Mouse (Mus musculus) stomach, embryonic 14.5 days (tissue): Measurements from ENCODE around the gene Klf7. TPM values are rescaled to one million over a fixed set of nuclear protein-coding genes. Genes with fewer than 3 reads are reported as not detected.

ENCODE experiments used
- ATAC-seq: fragments of 200-750 bp; cut with Nextera tagmentation; 2 replicates; pipeline ENCODE4 v1.8.0; 2017; ENCODE audit warnings: low read depth, moderate TSS enrichment; ENCODE audit not compliant: insufficient number of reproducible peaks, insufficient read depth, low FRiP score
- H3K27ac ChIP-seq: fragments of 300-500 bp; sonication (generic); 2 replicates; pipeline ENCODE4 v1.5.1; 2014; ENCODE audit warnings: mild to moderate bottlenecking, low read length, moderate library complexity, mixed read lengths
- H3K27me3 ChIP-seq: fragments of 300-500 bp; sonication (generic); 2 replicates; pipeline ENCODE4 v1.6.1; 2014; ENCODE audit warnings: low read length, control low read depth, mixed read lengths; ENCODE audit not compliant: control insufficient read depth, insufficient read depth
- H3K36me3 ChIP-seq: fragments of 300-500 bp; sonication (generic); 2 replicates; pipeline ENCODE4 v1.6.1; 2014; ENCODE audit warnings: mild to moderate bottlenecking, control low read depth, low read length, moderate library complexity, mixed read lengths; ENCODE audit not compliant: control insufficient read depth, insufficient read depth
- H3K4me1 ChIP-seq: fragments of 300-500 bp; sonication (generic); 2 replicates; pipeline ENCODE4 v1.6.1; 2014; ENCODE audit warnings: low read length, control low read depth, mixed read lengths; ENCODE audit not compliant: control insufficient read depth, insufficient read depth
- H3K4me2 ChIP-seq: fragments of 300-500 bp; sonication (generic); replicated peaks from 2 replicates; pipeline ENCODE4 v1.6.1; 2014; ENCODE audit warnings: low read depth, low read length, control low read depth
- H3K4me3 ChIP-seq: fragments of 300-500 bp; sonication (generic); 2 replicates; pipeline ENCODE4 v1.5.1; 2014; ENCODE audit warnings: low read depth, low read length, control low read depth
- H3K9ac ChIP-seq: fragments of 300-500 bp; sonication (generic); replicated peaks from 2 replicates; pipeline ENCODE4 v1.6.1; 2014; ENCODE audit warnings: low read depth, mild to moderate bottlenecking, control low read depth, low read length, moderate library complexity, mixed read lengths
- H3K9me3 ChIP-seq: fragments of 300-500 bp; sonication (generic); 2 replicates; pipeline ENCODE4 v1.6.1; 2016; ENCODE audit warnings: low read depth, low read length, control low read depth; ENCODE audit not compliant: control insufficient read depth
- WGBS: fragments of 180-500 bp; shearing (Covaris S2); extraction: QIAGEN DNeasy Blood & Tissue Kit; methylation state at CpG from one replicate; pipeline ENCODE4 v1.1.7; 2014; 5-methylcytosine and 5-hydroxymethylcytosine counted together
- polyA plus RNA-seq: library from polyadenylated mRNA; unstranded; fragments of >200 nt; fragmentation: Nextera tagmentation; extraction: Ambion mirVana; gene quantifications from 2 replicates; pipeline ENCODE4 v1.2.1, GENCODE M21; 2014

The Klf7 gene
- polyA plus RNA-seq, 1 experiment from 2014 or later, result 24.6 TPM

GRCm38 (mm10) chr1:64084706-64085105, 37.4 kb downstream of the Klf7 start:
- WGBS, result 67% methylated on average over 3 of the region's 3 CpGs
- H3K9ac ChIP-seq, result no peak overlapping the region
- peaks cover 7% of the 10 kb centered on the region; the same call in 1 of the 2 replicates for H3K4me1 ChIP-seq
- no peak overlapping the region for H3K4me3 ChIP-seq
- H3K27ac ChIP-seq, result no peak overlapping the region
- H3K9me3 ChIP-seq, result no peaks in the 10 kb centered on the region
- no peaks in the 10 kb centered on the region for H3K27me3 ChIP-seq
- no peak overlapping the region for H3K4me2 ChIP-seq
- ATAC-seq, result no peak
- H3K36me3 ChIP-seq, result no peaks in the 10 kb centered on the region

DNA sequence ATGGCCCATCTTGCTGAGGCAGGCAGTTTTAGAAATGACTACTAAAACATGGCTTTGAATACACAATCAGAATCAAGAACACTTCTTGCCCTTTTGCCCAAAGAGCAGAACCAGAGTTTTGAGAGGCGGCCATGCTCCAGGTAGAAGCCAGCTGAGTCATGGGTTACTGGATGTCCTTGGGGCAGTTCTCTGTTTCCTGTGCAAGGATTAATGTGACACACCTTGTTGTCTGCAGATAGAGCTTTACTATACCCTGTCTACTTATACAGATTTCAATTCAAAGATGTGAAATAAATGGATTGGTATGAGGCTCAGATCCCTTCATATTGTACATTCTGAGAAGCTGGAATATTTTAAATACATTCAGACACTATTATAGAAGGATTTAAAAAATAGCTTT, 40.3 kb downstream of the Klf7 start:
- no peak overlapping the region for H3K4me2 ChIP-seq
- no peak for ATAC-seq
- 95% methylated on average over 1 of the region's 1 CpGs for WGBS
- no peaks in the 10 kb centered on the region; the same call in 1 of the 2 replicates for H3K4me1 ChIP-seq
- no peak overlapping the region for H3K4me3 ChIP-seq
- H3K27ac ChIP-seq, result no peak overlapping the region
- H3K36me3 ChIP-seq, result peaks cover 6% of the 10 kb centered on the region; the same call in 1 of the 2 replicates
- no peaks in the 10 kb centered on the region for H3K27me3 ChIP-seq
- no peaks in the 10 kb centered on the region for H3K9me3 ChIP-seq
- no peak overlapping the region for H3K9ac ChIP-seq

DNA sequence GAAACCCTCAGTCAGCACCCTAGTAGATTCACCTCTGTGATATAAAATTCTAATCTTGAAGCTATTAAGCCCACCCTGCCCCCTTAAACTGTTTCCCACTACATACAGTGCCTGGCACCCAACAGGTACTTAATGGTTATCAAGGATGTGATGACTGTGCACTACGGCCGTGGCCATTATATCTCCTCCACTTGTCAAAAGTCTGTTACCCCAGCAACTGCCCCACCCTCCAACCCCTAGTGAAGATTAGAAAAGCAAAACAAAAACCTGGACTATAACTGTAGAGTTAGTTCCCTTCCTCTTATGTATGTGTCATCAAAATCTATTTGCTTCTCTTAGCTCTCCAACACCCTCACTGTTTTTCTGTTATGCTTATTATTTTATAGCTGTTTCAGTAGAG, 40.9 kb downstream of the Klf7 start:
- H3K4me2 ChIP-seq, result no peak overlapping the region
- H3K27me3 ChIP-seq, result no peaks in the 10 kb centered on the region
- H3K9ac ChIP-seq, result no peak overlapping the region
- H3K4me1 ChIP-seq, result no peaks in the 10 kb centered on the region; the same call in 1 of the 2 replicates
- ATAC-seq, result no peak
- 64% methylated on average over 2 of the region's 2 CpGs for WGBS
- no peak overlapping the region for H3K4me3 ChIP-seq
- H3K9me3 ChIP-seq, result no peaks in the 10 kb centered on the region
- no peak overlapping the region for H3K27ac ChIP-seq
- H3K36me3 ChIP-seq, result peaks cover 6% of the 10 kb centered on the region; the same call in 1 of the 2 replicates

- WGBS, result 85% methylated on average over 2 of the region's 2 CpGs
- H3K36me3 ChIP-seq, result peaks cover 6% of the 10 kb centered on the region; the same call in 1 of the 2 replicates
- no peak for ATAC-seq
Measured at GRCm38 (mm10) chr1:64080263-64080662, 41.8 kb downstream of the Klf7 start.

GRCm38 (mm10) chr1:64078747-64079211, 43.3 kb downstream of the Klf7 start:
- Histone ChIP-seq H3K4me3 (no peak overlapping the region), H3K9me3 (no peaks in the 10 kb centered on the region), H3K9ac (no peak overlapping the region), H3K4me1 (no peaks in the 10 kb centered on the region; the same call in 1 of the 2 replicates), H3K4me2 (no peak overlapping the region), H3K27me3 (no peaks in the 10 kb centered on the region), H3K27ac (no peak overlapping the region), H3K36me3 (peaks cover 6% of the 10 kb centered on the region; the same call in 1 of the 2 replicates)
- ATAC-seq, result no peak
- WGBS, result 81% methylated on average over 20 of the region's 20 CpGs

More at GRCm38 (mm10) chr1:64080263-64080662, 41.8 kb downstream of the Klf7 start:
- Histone ChIP-seq H3K9me3 (no peaks in the 10 kb centered on the region), H3K27ac (no peak overlapping the region), H3K4me1 (no peaks in the 10 kb centered on the region; the same call in 1 of the 2 replicates), H3K4me3 (no peak overlapping the region), H3K27me3 (no peaks in the 10 kb centered on the region), H3K9ac (no peak overlapping the region), H3K4me2 (no peak overlapping the region)

DNA sequence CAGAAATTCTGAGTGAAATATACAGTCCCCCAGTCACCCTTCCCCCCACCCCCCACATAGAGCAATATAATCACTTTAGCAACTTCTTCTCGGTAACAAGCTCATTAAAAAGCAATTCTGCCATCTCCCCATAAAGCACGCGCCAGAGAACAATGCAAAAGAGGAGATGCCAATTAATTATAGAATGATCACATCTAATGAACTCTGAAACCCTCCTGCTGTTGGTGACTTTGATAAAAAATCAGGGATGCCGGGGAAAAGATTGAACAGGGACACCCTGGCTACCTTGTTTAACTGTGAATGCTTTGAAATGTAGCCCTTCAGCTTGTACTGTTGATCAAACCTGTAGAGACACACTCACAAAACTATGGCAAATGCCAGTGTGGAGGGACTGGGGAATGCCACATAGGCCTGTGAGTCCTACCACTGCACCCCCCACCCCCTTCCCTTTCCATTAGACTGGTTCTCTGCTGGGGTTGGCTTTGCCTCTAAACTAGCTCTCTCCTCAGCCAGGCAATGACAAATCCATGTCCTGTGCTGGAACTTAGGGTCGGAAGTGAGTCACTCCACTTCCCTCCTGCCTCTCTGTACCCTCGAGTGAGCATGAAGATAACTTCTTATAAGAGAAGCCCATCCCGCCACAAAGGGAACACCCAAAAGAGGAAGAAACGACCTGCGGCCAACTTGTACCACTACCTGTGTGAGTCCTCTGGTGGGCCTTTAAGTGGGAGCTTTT, 43.9 kb downstream of the Klf7 start:
- no peak for ATAC-seq
- no peak overlapping the region for H3K4me3 ChIP-seq
- 84% methylated on average over 9 of the region's 9 CpGs for WGBS
- H3K9ac ChIP-seq, result no peak overlapping the region
- H3K4me1 ChIP-seq, result no peaks in the 10 kb centered on the region; the same call in 1 of the 2 replicates
- H3K36me3 ChIP-seq, result peaks cover 6% of the 10 kb centered on the region; the same call in 1 of the 2 replicates
- no peaks in the 10 kb centered on the region for H3K27me3 ChIP-seq
- no peaks in the 10 kb centered on the region for H3K9me3 ChIP-seq
- no peak overlapping the region for H3K4me2 ChIP-seq
- H3K27ac ChIP-seq, result no peak overlapping the region

- Histone ChIP-seq H3K36me3 (peaks cover 6% of the 10 kb centered on the region; the same call in 1 of the 2 replicates), H3K4me1 (no peaks in the 10 kb centered on the region), H3K27me3 (no peaks in the 10 kb centered on the region), H3K4me3 (no peak overlapping the region), H3K9me3 (no peaks in the 10 kb centered on the region), H3K27ac (no peak overlapping the region), H3K4me2 (no peak overlapping the region), H3K9ac (no peak overlapping the region)
- ATAC-seq, result no peak
- whole genome bisulfite sequencing, result 88% methylated on average over 5 of the region's 5 CpGs
Measured at GRCm38 (mm10) chr1:64074051-64074450, 48.0 kb downstream of the Klf7 start.

DNA sequence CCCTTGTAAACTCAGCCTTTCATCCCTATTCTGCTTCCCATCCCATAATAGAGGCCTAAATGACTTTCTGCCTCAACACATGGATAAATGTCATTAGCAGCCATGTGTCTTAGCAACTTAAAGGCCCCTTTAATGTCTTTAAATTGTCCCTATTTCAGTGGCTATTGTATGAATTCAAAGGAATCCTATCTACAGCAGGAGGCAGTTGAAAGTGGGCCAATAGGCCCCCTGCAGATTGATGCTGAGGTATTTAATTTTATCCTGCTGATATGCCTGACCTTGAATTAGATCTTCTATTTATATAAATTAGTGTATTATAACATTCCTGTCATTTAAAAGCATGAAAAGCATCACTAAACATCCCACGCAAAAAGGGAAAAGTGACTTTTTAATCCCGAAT, 51.1 kb downstream of the Klf7 start:
- WGBS, result 92% methylated on average over 2 of the region's 2 CpGs
- Histone ChIP-seq H3K4me2 (no peak overlapping the region), H3K27me3 (no peaks in the 10 kb centered on the region), H3K4me1 (no peaks in the 10 kb centered on the region), H3K4me3 (no peak overlapping the region), H3K27ac (no peak overlapping the region), H3K9me3 (no peaks in the 10 kb centered on the region), H3K36me3 (no peaks in the 10 kb centered on the region), H3K9ac (no peak overlapping the region)
- ATAC-seq, result no peak
